Mouse (Mus musculus): Measurements from ENCODE around the gene Hnrnpa1.
A peak's percentile ranks its signal among the peaks of the same experiment; 100 is the strongest.
"Not testable (repeated sequence)": the region's sequence is repeated elsewhere in the genome, so short reads cannot be mapped to it uniquely, and the experiment has no call there.

Gene Hnrnpa1

GRCm38 (mm10) chr15:103272419-103273279, 32.4 kb downstream of the Hnrnpa1 start, which contains the start of gene Copz1:
Gene Copz1 (plus strand): TSS chr15:103272714.
- peak; percentile 95 for DNase-seq (ENCODE audit: low read depth, low spot score)

DNA sequence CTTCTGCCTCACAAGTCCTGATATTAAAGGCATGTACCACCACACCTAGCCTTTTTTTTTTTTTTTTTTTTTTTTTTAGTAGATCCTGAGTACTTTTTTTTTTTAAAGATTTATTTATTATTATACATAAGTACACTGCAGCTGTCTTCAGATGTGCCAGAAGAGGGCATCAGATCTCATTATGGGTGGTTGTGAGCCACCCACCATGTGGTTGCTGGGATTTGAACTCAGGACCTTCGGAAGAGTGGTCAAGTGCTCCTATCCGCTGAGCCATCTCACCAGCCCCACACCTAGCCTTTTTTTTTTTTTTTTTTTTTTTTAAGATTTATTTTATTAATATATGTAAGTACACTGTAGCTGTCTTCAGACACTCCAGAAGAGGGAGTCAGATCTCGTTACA, 35.7 kb downstream of the Hnrnpa1 start:
- DNase-seq (ENCODE audit: low read depth, low spot score) = not testable (repeated sequence)

GRCm38 (mm10) chr15:103277949-103278348, 37.7 kb downstream of the Hnrnpa1 start:
- DNase-seq (ENCODE audit: low read depth, low spot score) = no peak

GRCm38 (mm10) chr15:103279750-103280149, 39.5 kb downstream of the Hnrnpa1 start:
- no peak for DNase-seq (ENCODE audit: low read depth, low spot score)

DNA sequence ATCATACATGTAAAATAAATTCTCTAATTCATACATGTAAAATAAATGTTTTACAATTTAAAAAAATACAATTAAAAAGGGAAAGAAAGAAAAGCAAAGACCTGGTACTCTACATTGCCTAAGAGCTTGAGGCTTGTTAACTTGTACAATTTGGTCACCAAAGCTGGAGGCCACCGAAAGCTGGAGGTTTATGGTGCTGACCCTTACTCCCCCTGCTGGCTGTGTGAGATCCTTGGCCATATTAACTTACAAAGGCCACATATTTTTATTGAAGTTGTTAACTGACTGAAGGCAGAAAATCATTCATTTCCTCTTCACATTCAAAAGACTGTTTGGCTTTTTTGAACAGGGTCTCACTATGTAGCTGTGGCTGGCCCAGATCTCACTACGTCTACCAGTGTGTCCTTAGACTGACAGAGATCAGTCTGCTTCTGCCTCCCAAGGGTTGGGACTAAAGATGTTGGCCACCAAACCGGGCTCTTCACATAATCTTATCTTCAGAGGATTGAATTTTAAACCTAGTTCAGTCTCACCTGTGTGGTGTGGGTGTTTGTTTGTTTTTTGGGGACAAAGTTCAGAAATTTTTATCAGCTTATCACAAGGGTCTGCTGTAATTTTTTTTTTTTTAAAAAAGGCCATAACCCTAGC, 40.7 kb downstream of the Hnrnpa1 start:
- no peak for DNase-seq (ENCODE audit: low read depth, low spot score)

DNA sequence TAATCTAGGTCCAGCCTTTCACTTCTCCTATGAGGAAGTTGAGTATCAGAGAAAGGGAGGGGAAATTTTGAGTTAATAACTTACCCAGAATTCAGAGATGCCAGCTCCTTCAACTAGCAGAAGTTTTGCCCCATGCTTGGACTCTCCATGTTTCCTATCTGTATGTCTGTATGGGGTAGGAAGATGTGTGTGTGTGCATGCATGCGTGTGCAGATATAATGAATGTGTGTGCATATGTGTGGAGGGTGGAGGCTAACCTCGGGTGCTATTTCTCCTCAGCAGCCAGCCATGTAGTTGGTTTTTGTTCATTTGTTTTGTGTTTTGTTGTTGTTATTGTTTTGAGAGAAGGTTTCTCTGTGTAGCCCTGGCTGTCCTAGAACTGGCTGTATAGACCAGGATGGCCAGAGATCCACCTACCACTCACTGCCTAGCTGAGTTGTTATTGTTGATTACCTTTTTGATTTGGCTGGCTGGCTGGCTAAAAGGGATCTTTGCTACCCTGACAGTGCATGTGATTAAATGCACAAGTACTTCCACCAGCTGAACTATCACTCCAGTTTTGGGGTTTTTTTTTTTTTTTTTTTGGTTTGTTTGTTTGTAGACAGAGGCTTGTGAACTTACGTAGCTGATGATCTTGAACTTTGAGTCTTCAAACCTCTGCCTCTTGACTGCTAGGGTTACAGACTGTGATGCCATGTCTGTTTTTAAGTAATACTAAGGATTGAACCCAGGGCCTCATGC, 41.4 kb downstream of the Hnrnpa1 start:
- DNase-seq (ENCODE audit: low read depth, low spot score) = no peak

- no peak for DNase-seq (ENCODE audit: low read depth, low spot score)
Measured at GRCm38 (mm10) chr15:103284066-103284465, 43.8 kb downstream of the Hnrnpa1 start.

DNA sequence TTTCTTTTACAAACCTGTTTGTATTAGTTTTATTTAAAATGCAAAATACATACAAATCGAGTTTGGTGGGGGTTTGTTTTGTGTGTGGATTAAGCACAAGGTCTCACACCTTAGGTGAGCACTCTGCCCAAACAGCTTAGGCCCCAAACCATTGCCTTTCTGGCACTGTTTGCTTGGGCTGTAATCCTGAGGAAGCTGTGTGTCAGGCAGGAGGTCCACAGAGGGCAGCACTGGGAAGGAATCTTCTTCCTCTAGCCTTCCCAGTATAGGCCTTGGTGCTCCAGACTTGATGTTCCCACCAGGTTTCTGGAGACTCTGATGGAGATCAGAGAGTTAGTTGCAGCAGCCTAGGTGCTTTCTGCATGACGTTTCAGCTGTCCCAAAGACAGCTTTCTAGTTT, 44.4 kb downstream of the Hnrnpa1 start:
- DNase-seq (ENCODE audit: low read depth, low spot score) = no peak

DNA sequence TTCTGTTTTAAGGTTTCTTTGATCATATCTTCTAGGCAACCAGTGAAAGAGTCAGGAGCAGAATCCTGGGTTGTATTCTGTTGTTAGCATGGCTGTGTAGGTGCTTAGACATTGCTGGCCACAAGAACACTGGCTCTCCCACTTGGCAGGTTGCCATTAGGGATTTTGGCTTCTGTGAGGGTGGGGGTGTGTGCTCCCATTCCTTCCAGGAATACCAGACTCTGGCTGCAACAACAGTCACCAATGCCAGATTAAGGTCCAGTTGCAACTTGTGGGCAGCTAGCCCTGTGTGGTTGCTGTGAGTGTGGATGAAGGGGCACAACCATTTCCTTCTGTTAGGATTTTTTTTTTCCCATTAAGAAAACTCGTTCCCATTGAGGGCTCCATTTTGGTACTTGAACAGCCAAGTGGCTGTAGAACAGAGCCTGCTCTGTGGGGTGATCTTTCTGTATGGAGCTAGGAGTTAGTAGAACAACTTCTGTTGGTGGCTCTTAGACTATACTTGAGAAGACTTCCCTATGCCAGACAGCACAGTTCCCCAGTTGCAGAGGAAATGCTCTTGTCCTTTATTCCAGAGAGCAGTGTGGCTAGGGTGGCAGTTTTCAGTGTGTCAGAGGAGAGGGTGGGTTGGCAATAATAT, 45.7 kb downstream of the Hnrnpa1 start:
- no peak for DNase-seq (ENCODE audit: low read depth, low spot score)

- no peak for DNase-seq (ENCODE audit: low read depth, low spot score)
Measured at GRCm38 (mm10) chr15:103289600-103289999, 49.4 kb downstream of the Hnrnpa1 start.

DNA sequence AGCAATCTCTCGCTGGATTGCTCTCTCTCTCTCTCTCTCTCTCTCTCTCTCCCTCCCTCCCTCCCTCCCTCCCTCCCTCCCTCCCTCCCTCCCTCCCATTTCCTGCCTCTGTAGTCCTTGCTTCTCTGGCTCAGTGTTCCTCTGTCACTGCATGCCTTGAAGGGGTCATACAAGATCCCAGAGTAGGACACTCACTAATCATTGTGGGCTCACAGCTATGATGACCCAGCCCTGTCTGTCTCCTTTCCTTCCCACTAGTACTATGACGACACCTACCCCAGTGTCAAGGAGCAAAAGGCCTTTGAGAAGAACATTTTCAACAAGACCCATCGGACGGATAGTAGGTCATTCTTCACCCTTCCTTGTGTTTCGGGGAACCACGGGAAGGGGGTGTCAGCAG, 50.2 kb downstream of the Hnrnpa1 start:
- DNase-seq (ENCODE audit: low read depth, low spot score) = no peak

GRCm38 (mm10) chr15:103290843-103291242, 50.6 kb downstream of the Hnrnpa1 start:
- no peak for DNase-seq (ENCODE audit: low read depth, low spot score)

DNA sequence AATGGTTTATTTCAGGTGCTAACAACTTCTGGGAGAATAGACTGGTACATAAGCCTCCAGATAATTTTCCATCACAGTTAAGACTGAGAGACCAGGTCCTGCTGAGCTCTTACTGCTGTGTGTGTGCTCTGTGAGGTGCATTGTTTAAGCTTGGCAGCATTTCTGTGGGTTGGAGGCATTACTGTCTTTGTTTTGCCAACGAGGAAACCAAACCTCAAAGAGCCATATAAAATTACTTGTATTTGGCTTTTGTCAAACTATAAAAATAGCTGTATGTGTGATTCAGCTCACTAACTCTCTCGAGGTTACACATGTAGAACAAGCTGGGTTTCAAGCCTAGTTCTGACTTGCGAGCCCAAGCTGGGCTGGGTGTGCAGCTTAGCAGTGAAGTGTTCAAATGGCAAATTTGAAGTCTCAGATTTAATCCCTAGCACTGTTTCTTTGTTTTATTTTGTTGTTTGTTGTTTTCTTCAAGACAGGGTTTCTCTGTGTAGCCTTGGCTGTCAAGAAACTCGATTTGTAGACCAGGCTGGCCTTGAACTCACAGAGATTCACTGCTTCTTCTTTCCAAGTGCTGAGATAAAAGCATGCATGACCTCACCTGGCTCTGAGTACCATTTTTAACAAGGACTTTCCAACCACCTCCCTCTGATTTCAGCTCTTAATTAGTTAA, 52.6 kb downstream of the Hnrnpa1 start:
- DNase-seq (ENCODE audit: low read depth, low spot score) = no peak

- DNase-seq (ENCODE audit: low read depth, low spot score) = no peak
Measured at GRCm38 (mm10) chr15:103293375-103293774, 53.1 kb downstream of the Hnrnpa1 start.

DNA sequence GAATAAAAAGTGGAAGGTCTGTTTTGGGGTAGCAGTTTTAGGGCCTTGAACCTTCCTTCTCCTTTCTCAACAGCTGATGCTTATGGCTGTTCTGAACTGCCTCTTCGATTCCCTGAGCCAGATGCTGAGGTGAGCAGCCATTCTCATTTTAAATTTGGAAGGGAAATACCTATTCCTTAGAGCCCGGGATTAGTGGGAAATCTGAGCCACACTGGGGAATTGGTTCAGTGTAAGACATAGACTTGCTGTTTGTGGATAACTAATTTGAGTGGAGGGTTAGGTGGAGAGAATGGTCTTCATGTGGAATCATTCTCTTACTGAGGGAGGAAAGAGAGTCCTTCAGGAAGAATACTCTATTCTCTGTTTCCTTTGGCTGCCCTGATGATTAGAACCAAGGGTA, 54.4 kb downstream of the Hnrnpa1 start:
- DNase-seq (ENCODE audit: low read depth, low spot score) = no peak

DNA sequence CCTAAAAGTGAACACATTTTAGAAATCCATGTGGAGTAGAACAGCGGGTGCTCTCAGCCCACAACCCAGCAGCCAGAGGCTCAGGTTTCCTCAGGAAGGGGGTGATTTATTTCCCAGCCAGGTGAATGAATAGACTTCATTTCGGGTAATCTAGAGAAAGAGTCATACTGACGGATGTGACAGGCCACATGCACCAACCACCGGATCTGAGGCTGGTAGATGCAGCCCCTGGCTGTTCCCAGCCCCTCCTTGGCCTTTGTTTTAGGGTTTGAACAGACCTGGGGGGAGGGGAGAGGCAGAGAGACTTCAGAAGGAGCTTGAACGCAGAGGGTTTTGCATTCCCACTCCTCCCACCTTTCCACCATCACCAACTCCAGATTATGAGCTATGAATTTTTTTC, 55.6 kb downstream of the Hnrnpa1 start:
- DNase-seq (ENCODE audit: low read depth, low spot score) = no peak

Data from retina, postnatal 7 days (tissue).